Mouse (Mus musculus) ES-Bruce4 (cell line): Measurements from ENCODE around the gene Etv5.

Experiments used
- CTCF ChIP-seq: IDR thresholded peaks from one replicate; pipeline ENCODE4 v1.8.1; 2011; ENCODE audit warnings: low read depth, low read length
- EP300 ChIP-seq: IDR thresholded peaks from 2 replicates; pipeline ENCODE4 v1.6.1; 2011; ENCODE audit warnings: low read depth, low read length; ENCODE audit not compliant: insufficient read depth
- POLR2A ChIP-seq: IDR thresholded peaks from one replicate; pipeline ENCODE4 v1.8.1; 2011; ENCODE audit warnings: low read length; ENCODE audit not compliant: insufficient read depth

- no peak for TF ChIP-seq EP300
- TF ChIP-seq CTCF, result no peak
- no peak for TF ChIP-seq POLR2A
These were observed 2.7 kb upstream of the Etv5 start for GRCm38 (mm10) chr16:22442202-22442601.
